Mouse (Mus musculus): Measurements from ENCODE around the gene Sec14l2. TPM values are rescaled to one million over a fixed set of nuclear protein-coding genes. Genes with fewer than 3 reads are reported as not detected.
"Not testable (repeated sequence)": the region's sequence is repeated elsewhere in the genome, so short reads cannot be mapped to it uniquely, and the experiment has no call there.

Sec14l2 gene
- polyA plus RNA-seq, 1 experiment from 2014 or later, result 3.8 TPM

GRCm38 (mm10) chr11:4147098-4147497, 23.9 kb upstream of the Sec14l2 start:
- H3K9ac ChIP-seq, result no peak overlapping the region
- no peaks in the 10 kb centered on the region for H3K27me3 ChIP-seq
- no peaks in the 10 kb centered on the region for H3K9me3 ChIP-seq
- no peaks in the 10 kb centered on the region for H3K4me1 ChIP-seq (replicated peaks)
- H3K27ac ChIP-seq (replicated peaks), result no peak overlapping the region
- ATAC-seq (ENCODE audit: low read depth), result no peak
- H3K4me2 ChIP-seq, result no peak overlapping the region
- no peak overlapping the region for H3K4me3 ChIP-seq
- 90% methylated on average over 10 of the region's 10 CpGs for WGBS
- peaks cover 37% of the 10 kb centered on the region for H3K36me3 ChIP-seq

- 77% methylated on average over 6 of the region's 6 CpGs for WGBS
- no peaks in the 10 kb centered on the region for H3K9me3 ChIP-seq
- H3K4me3 ChIP-seq, result no peak overlapping the region
- H3K27me3 ChIP-seq, result no peaks in the 10 kb centered on the region
- H3K36me3 ChIP-seq, result peaks cover 44% of the 10 kb centered on the region
- no peak for ATAC-seq (ENCODE audit: low read depth)
- H3K4me2 ChIP-seq, result no peak overlapping the region
- H3K4me1 ChIP-seq (replicated peaks), result no peaks in the 10 kb centered on the region
- no peak overlapping the region for H3K9ac ChIP-seq
- no peak overlapping the region for H3K27ac ChIP-seq (replicated peaks)
Measured at GRCm38 (mm10) chr11:4146381-4146780, 23.2 kb upstream of the Sec14l2 start.

- H3K4me3 ChIP-seq, result no peak overlapping the region
- 89% methylated on average over 21 of the region's 21 CpGs for WGBS
- H3K4me2 ChIP-seq, result no peak overlapping the region
- no peak for ATAC-seq (ENCODE audit: low read depth)
- no peak overlapping the region for H3K9ac ChIP-seq
- H3K9me3 ChIP-seq, result no peaks in the 10 kb centered on the region
- peaks cover 3% of the 10 kb centered on the region; the same call in 1 of the 2 replicates for H3K4me1 ChIP-seq (replicated peaks)
- H3K36me3 ChIP-seq, result peaks cover 72% of the 10 kb centered on the region
- H3K27me3 ChIP-seq, result no peaks in the 10 kb centered on the region
- H3K27ac ChIP-seq (replicated peaks), result no peak overlapping the region
Measured at GRCm38 (mm10) chr11:4143281-4144062, 20.3 kb upstream of the Sec14l2 start.

GRCm38 (mm10) chr11:4142352-4142751, 19.1 kb upstream of the Sec14l2 start:
- no peak overlapping the region for H3K9ac ChIP-seq
- H3K27me3 ChIP-seq, result no peaks in the 10 kb centered on the region
- no peaks in the 10 kb centered on the region for H3K9me3 ChIP-seq
- H3K4me1 ChIP-seq (replicated peaks), result peaks cover 14% of the 10 kb centered on the region
- no peak overlapping the region for H3K27ac ChIP-seq (replicated peaks)
- no peak for ATAC-seq (ENCODE audit: low read depth)
- no peak overlapping the region for H3K4me2 ChIP-seq
- peaks cover 83% of the 10 kb centered on the region for H3K36me3 ChIP-seq
- H3K4me3 ChIP-seq, result no peak overlapping the region
- 90% methylated on average over 4 of the region's 4 CpGs for WGBS

GRCm38 (mm10) chr11:4141505-4141904, 18.3 kb upstream of the Sec14l2 start:
- H3K27me3 ChIP-seq, result no peaks in the 10 kb centered on the region
- H3K36me3 ChIP-seq, result peaks cover 80% of the 10 kb centered on the region
- no peak overlapping the region for H3K9ac ChIP-seq
- H3K4me3 ChIP-seq, result no peak overlapping the region
- H3K9me3 ChIP-seq, result no peaks in the 10 kb centered on the region
- H3K4me1 ChIP-seq (replicated peaks), result peaks cover 23% of the 10 kb centered on the region
- ATAC-seq (ENCODE audit: low read depth), result no peak
- no peak overlapping the region for H3K4me2 ChIP-seq
- no peak overlapping the region for H3K27ac ChIP-seq (replicated peaks)

GRCm38 (mm10) chr11:4138964-4139363, 15.7 kb upstream of the Sec14l2 start:
- Histone ChIP-seq H3K9ac (no peak overlapping the region), H3K36me3 (peaks cover 68% of the 10 kb centered on the region), H3K4me1 (replicated peaks) (peaks cover 37% of the 10 kb centered on the region), H3K4me2 (no peak overlapping the region), H3K4me3 (no peak overlapping the region), H3K27ac (replicated peaks) (no peak overlapping the region), H3K9me3 (no peaks in the 10 kb centered on the region), H3K27me3 (no peaks in the 10 kb centered on the region)
- 49% methylated on average over 2 of the region's 2 CpGs for WGBS
- no peak for ATAC-seq (ENCODE audit: low read depth)

GRCm38 (mm10) chr11:4134986-4135935, 12.0 kb upstream of the Sec14l2 start, which contains the start of gene Rnf215:
Rnf215 (plus strand) TSS chr11:4135202.
- peak within 1 kb of the TSS; percentile 92 for H3K27ac ChIP-seq (replicated peaks)
- peak within 1 kb of the TSS; percentile 98 for H3K9ac ChIP-seq
- ATAC-seq (ENCODE audit: low read depth), result peak; percentile 94
- H3K27me3 ChIP-seq, result no peaks in the 10 kb centered on the region
- H3K4me3 ChIP-seq, result peak within 1 kb of the TSS; percentile 88
- H3K4me1 ChIP-seq (replicated peaks), result peaks cover 37% of the 10 kb centered on the region
- peaks cover 32% of the 10 kb centered on the region for H3K36me3 ChIP-seq
- H3K4me2 ChIP-seq, result peak within 1 kb of the TSS; percentile 86
- WGBS, result 1% methylated on average over 61 of the region's 66 CpGs
- H3K9me3 ChIP-seq, result no peaks in the 10 kb centered on the region

GRCm38 (mm10) chr11:4134400-4134799, 11.2 kb upstream of the Sec14l2 start:
- no peak overlapping the region for H3K4me3 ChIP-seq
- peaks cover 23% of the 10 kb centered on the region for H3K36me3 ChIP-seq
- peak; percentile 21 for ATAC-seq (ENCODE audit: low read depth)
- 62% methylated on average over 6 of the region's 6 CpGs for WGBS
- H3K4me1 ChIP-seq (replicated peaks), result peaks cover 37% of the 10 kb centered on the region
- H3K27me3 ChIP-seq, result no peaks in the 10 kb centered on the region
- H3K27ac ChIP-seq (replicated peaks), result no peak overlapping the region
- H3K9me3 ChIP-seq, result no peaks in the 10 kb centered on the region
- peak overlapping the region; percentile 98; the same call in 1 of the 2 replicates for H3K9ac ChIP-seq
- H3K4me2 ChIP-seq, result peak overlapping the region; percentile 33; the same call in 1 of the 2 replicates

GRCm38 (mm10) chr11:4133450-4133849, 10.2 kb upstream of the Sec14l2 start:
- ATAC-seq (ENCODE audit: low read depth), result no peak

GRCm38 (mm10) chr11:4128461-4128860, 5.2 kb upstream of the Sec14l2 start:
- WGBS, result 95% methylated on average over 4 of the region's 4 CpGs
- not testable (repeated sequence) for H3K4me3 ChIP-seq; H3K4me2 ChIP-seq; H3K4me1 ChIP-seq (replicated peaks); H3K9me3 ChIP-seq; H3K27ac ChIP-seq (replicated peaks); H3K27me3 ChIP-seq; ATAC-seq (ENCODE audit: low read depth); H3K9ac ChIP-seq; H3K36me3 ChIP-seq

More at GRCm38 (mm10) chr11:4133450-4133849, 10.2 kb upstream of the Sec14l2 start:
- no peaks in the 10 kb centered on the region for H3K9me3 ChIP-seq
- no peak overlapping the region for H3K9ac ChIP-seq
- peaks cover 33% of the 10 kb centered on the region for H3K4me1 ChIP-seq (replicated peaks)
- H3K4me3 ChIP-seq, result no peak overlapping the region
- H3K36me3 ChIP-seq, result peaks cover 13% of the 10 kb centered on the region
- H3K27ac ChIP-seq (replicated peaks), result no peak overlapping the region
- no peak overlapping the region for H3K4me2 ChIP-seq
- H3K27me3 ChIP-seq, result no peaks in the 10 kb centered on the region
- 56% methylated on average over 3 of the region's 3 CpGs for WGBS

GRCm38 (mm10) chr11:4127059-4127458, 3.8 kb upstream of the Sec14l2 start:
- H3K27ac ChIP-seq (replicated peaks), result no peak overlapping the region
- no peak for ATAC-seq (ENCODE audit: low read depth)
- H3K4me3 ChIP-seq, result no peak overlapping the region
- no peak overlapping the region for H3K9ac ChIP-seq
- H3K36me3 ChIP-seq, result no peaks in the 10 kb centered on the region
- H3K9me3 ChIP-seq, result peaks cover 7% of the 10 kb centered on the region; the same call in 1 of the 2 replicates
- no peaks in the 10 kb centered on the region for H3K27me3 ChIP-seq
- H3K4me2 ChIP-seq, result no peak overlapping the region
- H3K4me1 ChIP-seq (replicated peaks), result no peaks in the 10 kb centered on the region
- WGBS, result 95% methylated on average over 1 of the region's 1 CpGs

GRCm38 (mm10) chr11:4123922-4124321, 707 bp upstream of the Sec14l2 start:
- no peak for ATAC-seq (ENCODE audit: low read depth)
- H3K9ac ChIP-seq, result no peak overlapping the region
- no peak overlapping the region for H3K4me3 ChIP-seq
- no peaks in the 10 kb centered on the region for H3K36me3 ChIP-seq
- peaks cover 7% of the 10 kb centered on the region; the same call in 1 of the 2 replicates for H3K9me3 ChIP-seq
- no peak overlapping the region for H3K27ac ChIP-seq (replicated peaks)
- peaks cover 2% of the 10 kb centered on the region for H3K4me1 ChIP-seq (replicated peaks)
- peaks cover 15% of the 10 kb centered on the region for H3K27me3 ChIP-seq
- 63% methylated on average over 5 of the region's 5 CpGs for WGBS
- no peak overlapping the region for H3K4me2 ChIP-seq

Measured in neural tube, embryonic 13.5 days (tissue).